Mouse (Mus musculus) lung, postnatal 25 days (tissue): Measurements from ENCODE around the gene Apoa1.

Experiments
- DNase-seq: peaks from one replicate; pipeline ENCODE4 v3.0.0; 2022; ENCODE audit warnings: low spot score

Apoa1 gene

GRCm38 (mm10) chr9:46257546-46257945 is 29.2 kb downstream of the Apoa1 start:
- DNase-seq: peak; percentile 18

GRCm38 (mm10) chr9:46259111-46259510 is 30.7 kb downstream of the Apoa1 start:
- no peak for DNase-seq

GRCm38 (mm10) chr9:46261131-46261530 is 32.8 kb downstream of the Apoa1 start:
- DNase-seq: no peak

GRCm38 (mm10) chr9:46268343-46268873 is 40.0 kb downstream of the Apoa1 start, which contains the start of gene Apoa5:
Gene Apoa5, plus strand, starts transcription at chr9:46268633.
- no peak for DNase-seq

GRCm38 (mm10) chr9:46269125-46269524 is 40.7 kb downstream of the Apoa1 start:
- no peak for DNase-seq

GRCm38 (mm10) chr9:46270782-46271181 is 42.4 kb downstream of the Apoa1 start:
- DNase-seq: no peak

GRCm38 (mm10) chr9:46272070-46272469 is 43.7 kb downstream of the Apoa1 start:
- DNase-seq: no peak

GRCm38 (mm10) chr9:46272677-46273454 is 44.5 kb downstream of the Apoa1 start, which contains the start of gene Zpr1:
Gene Zpr1, plus strand, starts transcription at chr9:46273064.
- peak; percentile 94 for DNase-seq

- no peak for DNase-seq
These were observed 46.1 kb downstream of the Apoa1 start for GRCm38 (mm10) chr9:46274494-46274893.
